9 mouse cellular contexts compared by ENCODE assay signal in genomic region chr7:101050724-101051550, GRCm38 (mm10). TPM values are rescaled to one million over a fixed set of nuclear protein-coding genes. Genes with fewer than 3 reads are reported as not detected.
DNase-seq lines count a peak whose midpoint lies in the region; ATAC-seq lines count a peak whose summit lies in the region.
"Had no signal": no experiment of that assay in that cellular context is flagged by ENCODE, and none has a peak within 500 bp of the region (broad histone marks: within the 10 kb centered on the region; RNA-seq: fewer than 3 reads in every experiment).

No protein-coding gene starts in this region.

- 69% methylated on average over 13 of the region's 13 CpGs for WGBS in hindbrain, embryonic 12.5 days
- 76% methylated on average over 13 of the region's 13 CpGs for WGBS in hindbrain, embryonic 14.5 days
- WGBS in heart, embryonic 14.5 days: 61% methylated on average over 13 of the region's 13 CpGs

- no peak overlapping the region for H3K4me3 ChIP-seq in hindbrain, embryonic 12.5 days
- no peak overlapping the region for H3K4me3 ChIP-seq in hindbrain, embryonic 14.5 days (replicated peaks; ENCODE audit: low read length)
- no peak overlapping the region for H3K4me3 ChIP-seq in heart, embryonic 14.5 days (ENCODE audit: control insufficient read depth in 1 of 2, insufficient read depth in 1 of 2, low read depth in 1 of 2, low read length in 2 of 2)

- H3K27ac ChIP-seq in hindbrain, embryonic 12.5 days: no peak overlapping the region
- H3K27ac ChIP-seq in hindbrain, embryonic 14.5 days: no peak overlapping the region
- H3K27ac ChIP-seq in heart, embryonic 14.5 days (replicated peaks in 1 of 2; ENCODE audit: control insufficient read depth in 1 of 2, insufficient read depth in 1 of 2, low read depth in 2 of 2, low read length in 2 of 2): peak overlapping the region; percentile 26 to 35; a peak in 3 of 4 replicates

- peak; percentile 18; the same call in 1 of the 2 replicates for ATAC-seq in hindbrain, embryonic 12.5 days (ENCODE audit: low FRiP score)
- no peak for ATAC-seq in hindbrain, embryonic 14.5 days (ENCODE audit: low FRiP score)
- ATAC-seq in heart, embryonic 14.5 days (ENCODE audit: insufficient number of reproducible peaks, insufficient read depth, low FRiP score, low read depth): no peak

- no peak overlapping the region for H3K4me2 ChIP-seq in hindbrain, embryonic 12.5 days (replicated peaks)
- no peak overlapping the region for H3K4me2 ChIP-seq in hindbrain, embryonic 14.5 days (replicated peaks)
- no peak overlapping the region for H3K4me2 ChIP-seq in heart, embryonic 14.5 days (ENCODE audit: low read length)

- no peaks in the 10 kb centered on the region for H3K9me3 ChIP-seq in hindbrain, embryonic 12.5 days (replicated peaks)
- no peaks in the 10 kb centered on the region for H3K9me3 ChIP-seq in hindbrain, embryonic 14.5 days (ENCODE audit: control insufficient read depth, low read length)
- no peaks in the 10 kb centered on the region for H3K9me3 ChIP-seq in heart, embryonic 14.5 days (ENCODE audit: control insufficient read depth, low read length)

- H3K9ac ChIP-seq in hindbrain, embryonic 12.5 days: no peak overlapping the region
- no peak overlapping the region for H3K9ac ChIP-seq in hindbrain, embryonic 14.5 days
- peak overlapping the region; percentile 0; the same call in 1 of the 2 replicates for H3K9ac ChIP-seq in heart, embryonic 14.5 days (ENCODE audit: low read length)

- DNase-seq in hindbrain, embryonic 14.5 days (ENCODE audit: low spot score): no peak
- peak; percentile 61 for DNase-seq in ovary, adult 18-20 months (ENCODE audit: low spot score)
- DNase-seq in ovary, postnatal 10 days (ENCODE audit: low spot score): no peak
- DNase-seq in splenic B cell, adult 2 months (ENCODE audit: low read depth, low spot score): peak; percentile 37
- no peak for DNase-seq in frontal cortex, postnatal 14 days (ENCODE audit: low spot score in 2 of 2)
- DNase-seq in layer of hippocampus, adult 9-11 months: no peak

- no peaks in the 10 kb centered on the region for H3K27me3 ChIP-seq in hindbrain, embryonic 12.5 days
- no peaks in the 10 kb centered on the region for H3K27me3 ChIP-seq in hindbrain, embryonic 14.5 days (ENCODE audit: control insufficient read depth, insufficient read depth, low read length)
- no peaks in the 10 kb centered on the region for H3K27me3 ChIP-seq in heart, embryonic 14.5 days (ENCODE audit: control insufficient read depth, insufficient read depth, low read length)
- H3K27me3 ChIP-seq in splenic B cell, adult 2 months (ENCODE audit: control insufficient read depth, insufficient read depth, low read length, poor library complexity, severe bottlenecking): no peaks in the 10 kb centered on the region

- peaks cover 4% of the 10 kb centered on the region for H3K4me1 ChIP-seq in hindbrain, embryonic 12.5 days
- no peaks in the 10 kb centered on the region for H3K4me1 ChIP-seq in hindbrain, embryonic 14.5 days (replicated peaks; ENCODE audit: control insufficient read depth, insufficient read depth, low read length)
- H3K4me1 ChIP-seq in heart, embryonic 14.5 days (ENCODE audit: control insufficient read depth in 2 of 2, insufficient read depth in 2 of 2, low read length in 2 of 2): peaks cover 9 to 14% of the 10 kb centered on the region in 2 experiments; a peak in 3 of 4 replicates

- no peaks in the 10 kb centered on the region for H3K36me3 ChIP-seq in hindbrain, embryonic 12.5 days
- no peaks in the 10 kb centered on the region for H3K36me3 ChIP-seq in hindbrain, embryonic 14.5 days (replicated peaks; ENCODE audit: control insufficient read depth, insufficient read depth)
- H3K36me3 ChIP-seq in heart, embryonic 14.5 days (ENCODE audit: control insufficient read depth, insufficient read depth, low read length): no peaks in the 10 kb centered on the region
- H3K36me3 ChIP-seq in splenic B cell, adult 2 months (ENCODE audit: control insufficient read depth, insufficient read depth, low read length, poor library complexity, severe bottlenecking): no peaks in the 10 kb centered on the region

RNA-seq across cellular contexts. Expression of gene P2ry2, which starts 38.3 kb away (rescaled TPM):
- 0.61 and 0.77 TPM in 2 replicates for polyA plus RNA-seq in hindbrain, embryonic 12.5 days (2016; fragmentation: Nextera tagmentation; extraction: Ambion mirVana)
- 0.20 and 0.33 TPM in 2 replicates for polyA plus RNA-seq in hindbrain, embryonic 14.5 days (2014; fragmentation: Nextera tagmentation; extraction: Ambion mirVana)
- polyA plus RNA-seq in heart, embryonic 14.5 days (2014; fragmentation: Nextera tagmentation; extraction: Ambion mirVana): 1.8 and 2.5 TPM in 2 replicates
- polyA plus RNA-seq: inflammation-experienced regulatory T-cells, adult 6 months had no signal

RNA-seq across cellular contexts. Expression of gene Fchsd2, which starts 41.7 kb away (rescaled TPM):
- polyA plus RNA-seq in hindbrain, embryonic 12.5 days (2016; fragmentation: Nextera tagmentation; extraction: Ambion mirVana): 40.0 and 40.5 TPM in 2 replicates
- 48.2 and 51.5 TPM in 2 replicates for polyA plus RNA-seq in hindbrain, embryonic 14.5 days (2014; fragmentation: Nextera tagmentation; extraction: Ambion mirVana)
- 18.0 and 18.6 TPM in 2 replicates for polyA plus RNA-seq in heart, embryonic 14.5 days (2014; fragmentation: Nextera tagmentation; extraction: Ambion mirVana)

Comparison
In these comparisons a context has a peak if more than half of its experiments do, and no peak if none do; other contexts are left out.
1. DNase-seq: peak in ovary, adult 18-20 months (single experiment) and splenic B cell, adult 2 months (single experiment); none in hindbrain, embryonic 14.5 days (single experiment), ovary, postnatal 10 days (single experiment), frontal cortex, postnatal 14 days (0 of 2) and layer of hippocampus, adult 9-11 months (single experiment).
2. H3K27ac ChIP-seq: peak in heart, embryonic 14.5 days (2 of 2); none in hindbrain, embryonic 12.5 days (single experiment) and hindbrain, embryonic 14.5 days (single experiment).